Mouse (Mus musculus): Measurements from ENCODE around the gene Gsap. TPM values are rescaled to one million over a fixed set of nuclear protein-coding genes. Genes with fewer than 3 reads are reported as not detected.
"Not testable (repeated sequence)": the region's sequence is repeated elsewhere in the genome, so short reads cannot be mapped to it uniquely, and the experiment has no call there.

Gene Gsap
- total RNA-seq, 2 experiments from 2014 or later: 4.9 to 6.7 TPM

GRCm38 (mm10) chr5:21183046-21183445, 3.0 kb upstream of the Gsap start:
- DNase-seq: not testable (repeated sequence)

DNA sequence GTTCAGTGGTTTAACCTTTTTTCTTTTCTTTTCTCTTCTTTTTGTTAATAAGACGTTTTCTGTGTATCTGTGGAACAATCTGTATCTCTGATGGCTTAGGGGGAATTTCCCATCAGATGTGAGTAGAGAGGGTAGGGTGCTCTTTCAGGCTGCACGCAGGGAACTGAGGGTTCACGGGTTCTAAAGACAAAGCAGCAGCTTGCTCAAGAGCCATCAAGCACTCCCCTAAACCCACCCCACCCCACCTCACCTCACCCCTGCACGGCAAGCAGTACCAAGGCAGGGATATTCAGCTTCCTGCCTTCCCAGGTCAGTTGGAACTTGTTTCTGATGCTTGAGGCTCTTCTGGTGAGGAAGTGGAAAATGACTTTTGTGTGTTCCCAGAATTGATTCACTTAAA, 766 bp downstream of the Gsap start:
- no peak for DNase-seq

DNA sequence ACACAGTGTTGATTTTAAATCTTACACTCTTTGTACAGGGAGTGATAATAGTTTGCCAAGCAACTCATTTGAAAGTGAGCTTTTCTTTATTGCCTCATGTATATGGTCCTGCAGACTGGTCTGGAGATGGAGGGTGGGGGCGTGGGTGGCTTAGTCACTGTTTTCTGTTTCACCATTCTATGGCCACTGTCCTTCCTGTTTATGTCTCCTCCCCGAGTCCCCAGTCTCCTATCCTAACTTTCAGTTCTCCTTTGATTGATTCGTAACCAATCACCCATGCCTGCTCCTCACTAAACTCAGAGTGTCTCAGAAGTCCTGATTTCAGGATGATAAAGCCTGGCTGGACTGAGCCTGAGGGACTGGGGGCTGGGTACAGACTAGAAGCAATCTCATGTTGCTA, 2.4 kb downstream of the Gsap start:
- no peak for DNase-seq

- DNase-seq: no peak
Observed at GRCm38 (mm10) chr5:21189036-21189435, 3.0 kb downstream of the Gsap start.

DNA sequence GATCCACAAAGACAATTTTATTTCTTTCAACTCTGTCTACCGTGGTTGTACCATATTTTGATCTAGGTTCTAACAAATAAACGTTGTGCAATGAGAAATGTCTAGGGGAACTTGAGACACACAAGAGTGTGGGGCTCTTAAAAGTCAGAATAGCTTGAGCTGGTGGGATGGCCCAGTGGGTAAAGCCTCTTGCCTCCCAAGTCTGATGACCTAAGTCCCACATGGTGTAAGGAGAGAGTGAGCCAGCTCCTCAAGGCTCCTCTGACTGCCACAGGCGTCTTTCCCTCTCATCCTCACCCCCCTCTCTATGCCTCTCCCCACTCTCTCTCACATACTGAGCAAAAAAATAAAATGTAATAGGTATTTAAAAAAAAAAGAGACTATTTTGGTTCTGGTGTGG, 3.4 kb downstream of the Gsap start:
- DNase-seq: no peak

DNA sequence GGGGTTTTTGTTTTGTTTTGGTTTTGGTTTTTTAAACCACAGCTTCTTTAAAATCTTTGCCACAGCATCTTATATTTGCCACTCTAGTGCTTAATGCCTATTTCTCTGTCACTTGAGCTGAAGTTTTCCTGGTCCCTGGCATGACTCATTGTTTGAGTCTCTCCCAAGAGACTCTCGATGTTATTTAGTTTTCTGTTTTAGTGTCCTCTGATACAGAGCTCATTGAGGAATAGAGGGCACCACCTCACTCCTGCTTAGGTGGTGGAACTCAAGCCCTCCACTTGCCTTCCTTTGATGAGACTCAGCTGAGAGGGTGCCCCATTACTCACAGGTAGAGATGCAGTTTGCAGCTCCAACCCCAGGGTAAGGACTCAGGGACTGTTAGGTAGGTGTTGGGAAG, 17.4 kb downstream of the Gsap start:
- no peak for DNase-seq

DNA sequence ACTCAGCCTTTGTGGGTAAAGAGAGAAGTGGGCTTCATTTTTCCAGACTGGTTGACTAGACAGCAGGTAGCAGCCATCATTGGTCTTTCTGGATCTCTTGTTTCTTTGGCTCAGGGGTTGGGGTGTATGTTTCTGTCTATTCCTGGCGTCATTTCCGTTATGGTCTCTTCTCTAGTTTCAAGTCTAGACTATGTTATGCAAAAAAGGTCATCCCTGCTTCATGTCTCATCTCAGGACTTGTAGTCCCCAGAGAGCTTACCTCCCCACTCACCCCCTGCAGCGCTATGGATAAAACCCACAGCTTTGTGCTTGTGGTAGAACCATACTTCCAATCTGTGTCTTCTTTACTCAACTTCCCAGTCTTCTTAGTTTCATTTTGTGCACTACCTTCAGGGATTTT, 18.1 kb downstream of the Gsap start:
- no peak for DNase-seq

- no peak for DNase-seq
Observed at GRCm38 (mm10) chr5:21206014-21206413, 20.0 kb downstream of the Gsap start.

DNA sequence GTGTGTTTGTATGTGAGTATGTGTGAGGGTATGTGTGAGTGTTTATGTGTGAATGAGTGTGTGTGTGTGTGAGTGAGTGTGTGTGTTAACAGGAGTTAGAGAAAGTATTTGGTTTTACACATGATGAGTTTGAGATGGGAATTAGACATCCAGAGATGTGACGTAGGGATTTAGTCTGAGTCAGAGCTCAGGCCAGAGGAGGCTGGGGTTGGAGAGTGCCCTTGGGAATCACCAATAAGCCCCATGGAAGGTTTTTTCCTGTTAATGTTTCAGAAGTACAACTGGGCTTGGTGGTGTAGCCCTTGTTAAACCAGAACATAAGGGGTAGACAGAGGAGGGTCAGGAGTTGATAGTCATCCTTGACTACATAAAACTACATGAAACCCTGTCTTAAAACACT, 25.4 kb downstream of the Gsap start:
- no peak for DNase-seq

DNA sequence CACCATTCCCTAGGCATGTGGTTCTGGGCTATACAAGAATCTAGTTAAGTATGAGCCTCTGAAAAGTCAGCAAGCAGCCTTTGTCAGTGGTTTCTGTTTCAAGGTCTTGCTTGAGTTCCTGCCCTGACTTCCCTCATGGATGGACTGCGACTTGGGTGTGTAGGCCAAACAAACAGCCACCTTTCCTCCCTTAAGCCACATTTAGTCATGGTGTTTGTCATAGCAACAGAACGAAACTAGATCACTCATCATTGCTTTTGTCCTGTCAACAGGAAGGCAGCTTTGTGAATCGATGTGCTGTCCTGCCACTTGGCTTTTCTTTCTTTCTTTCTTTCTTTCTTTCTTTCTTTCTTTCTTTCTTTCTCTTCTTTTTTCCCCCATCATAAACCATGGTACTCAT, 26.9 kb downstream of the Gsap start:
- no peak for DNase-seq

GRCm38 (mm10) chr5:21213801-21214200, 27.7 kb downstream of the Gsap start:
- DNase-seq: no peak

DNA sequence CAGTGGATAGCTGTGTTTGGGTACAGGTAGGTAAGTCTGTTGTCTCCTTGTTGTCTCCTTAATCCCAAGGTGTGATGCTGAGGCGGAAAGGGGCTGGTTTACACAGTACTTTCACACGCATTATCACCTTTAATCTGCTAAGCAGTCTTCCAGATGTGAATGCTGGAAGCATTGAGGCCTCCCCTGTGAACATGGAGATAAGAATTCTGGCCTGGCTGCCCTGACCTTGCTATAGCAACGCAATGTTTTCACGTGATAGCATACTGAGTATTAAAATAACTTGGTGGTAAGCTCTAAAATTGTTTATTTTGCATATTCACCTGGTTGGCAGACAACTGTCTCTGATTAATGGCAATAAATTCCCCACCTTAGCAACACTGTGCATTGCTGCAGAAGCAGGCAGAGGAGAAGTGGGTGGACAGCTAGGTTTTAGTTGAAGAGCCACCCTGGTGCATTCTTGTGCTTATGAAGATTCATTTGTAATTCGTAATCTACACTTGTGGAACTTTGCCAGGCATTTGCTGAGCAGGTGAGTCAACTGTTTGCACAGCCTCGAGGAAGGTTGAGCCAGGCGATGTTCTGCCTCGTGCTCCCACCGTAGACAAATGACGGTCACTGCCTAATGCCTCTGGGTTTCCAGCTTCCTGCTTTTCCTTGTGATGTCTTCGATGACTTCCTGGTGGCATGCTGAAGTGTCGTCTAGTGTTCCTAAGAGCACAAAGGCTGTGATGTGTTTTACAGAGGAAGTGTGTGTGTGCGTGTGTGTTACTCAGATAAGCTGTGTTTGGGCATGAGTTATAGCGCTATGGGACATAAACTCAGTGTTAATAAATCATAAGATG, 31.6 kb downstream of the Gsap start:
- DNase-seq: peak; percentile 7

DNA sequence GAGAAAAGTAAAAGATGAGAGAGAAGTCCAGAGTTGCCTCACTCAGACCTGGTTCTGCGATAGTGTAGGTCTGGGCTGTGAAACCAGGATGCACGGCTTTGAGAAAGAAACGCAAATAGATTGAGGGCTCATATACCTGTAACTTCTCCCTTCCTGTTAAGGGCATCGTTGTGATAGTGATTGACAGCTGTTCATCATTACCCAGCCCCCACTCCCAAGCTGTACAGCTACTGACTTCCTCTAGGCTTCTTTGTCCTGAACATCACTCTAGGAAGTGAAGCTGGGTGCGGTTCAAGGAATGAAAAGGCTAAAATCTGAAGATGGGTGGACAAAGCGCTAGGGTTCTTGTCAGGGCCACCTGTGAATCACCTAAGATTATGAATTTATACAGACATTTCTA, 46.8 kb downstream of the Gsap start:
- DNase-seq: no peak

GRCm38 (mm10) chr5:21244575-21244974, 58.5 kb downstream of the Gsap start:
- no peak for DNase-seq

DNA sequence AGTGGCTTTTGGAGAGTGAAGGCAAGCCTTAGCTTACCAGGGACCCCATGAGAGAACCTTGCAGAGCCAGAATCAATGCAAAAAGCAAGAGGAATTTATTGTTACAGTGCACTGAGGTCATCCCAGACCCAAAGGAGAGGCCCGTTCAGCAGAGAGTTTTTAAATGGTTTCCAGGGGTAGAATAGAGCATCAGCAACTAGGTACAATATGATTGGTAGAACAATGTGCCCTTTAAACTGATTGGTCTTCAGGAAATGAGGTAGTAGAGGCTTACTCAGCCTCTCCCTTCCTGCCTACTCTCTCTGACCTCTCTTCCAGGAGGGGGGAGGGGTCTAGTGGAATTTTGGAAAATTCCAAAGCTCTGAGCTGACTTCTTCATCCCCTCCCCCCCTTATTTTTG, 59.2 kb downstream of the Gsap start:
- DNase-seq: no peak

- peak; percentile 37 for DNase-seq
Observed at GRCm38 (mm10) chr5:21246794-21247193, 60.7 kb downstream of the Gsap start.

GRCm38 (mm10) chr5:21247916-21248315, 61.9 kb downstream of the Gsap start:
- no peak for DNase-seq

- no peak for DNase-seq
Observed at GRCm38 (mm10) chr5:21248834-21249233, 62.8 kb downstream of the Gsap start.

- DNase-seq: no peak
Observed at GRCm38 (mm10) chr5:21254731-21255525, 68.9 kb downstream of the Gsap start.

DNA sequence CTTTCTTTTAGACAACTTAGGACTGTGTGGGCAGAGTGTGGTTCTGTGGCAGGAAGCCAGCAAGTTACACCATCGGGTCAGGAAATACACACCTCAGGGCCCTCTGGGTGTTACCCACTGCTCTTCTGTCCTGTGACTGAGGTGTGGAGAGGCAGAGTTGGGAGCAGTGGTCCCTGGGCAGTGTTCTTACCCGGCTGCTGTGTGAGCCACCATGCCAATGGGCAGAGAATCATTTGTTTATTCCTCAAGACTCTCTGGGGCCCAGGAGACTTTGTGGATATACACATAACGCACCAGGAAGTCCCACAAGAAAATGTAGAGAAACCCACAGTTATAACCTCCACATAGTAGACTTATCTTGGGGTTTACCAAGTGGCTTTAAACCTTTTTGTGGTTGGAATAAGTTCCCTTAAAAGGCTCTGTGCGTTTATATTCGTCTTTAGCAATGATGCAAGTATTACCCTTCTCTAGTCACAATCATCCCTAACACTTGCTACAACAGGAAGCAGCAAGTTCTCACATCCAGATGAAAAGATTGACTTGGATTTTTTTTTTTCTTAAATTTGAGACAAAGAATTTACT, 69.6 kb downstream of the Gsap start:
- no peak for DNase-seq

DNA sequence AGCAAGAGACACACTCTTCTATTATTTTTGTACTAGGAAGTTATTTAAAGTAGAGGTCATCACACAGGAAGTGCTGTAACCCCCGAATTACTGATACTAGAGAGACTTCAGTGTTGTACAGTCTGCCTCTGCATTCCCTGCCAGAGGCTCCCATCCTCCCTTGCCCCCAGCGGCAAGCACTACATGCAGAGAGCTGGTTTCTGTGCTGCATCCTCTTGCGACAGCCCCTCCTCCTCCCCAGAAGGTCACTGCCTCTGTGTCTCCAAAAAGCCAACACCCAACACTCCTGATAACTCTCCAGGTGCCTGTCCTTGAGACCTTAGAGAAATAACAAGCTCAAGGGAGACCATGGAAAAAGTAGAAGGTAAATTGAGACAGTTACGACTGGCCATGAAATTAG, 71.1 kb downstream of the Gsap start:
- DNase-seq: no peak

- DNase-seq: no peak
Observed at GRCm38 (mm10) chr5:21257806-21258205, 71.8 kb downstream of the Gsap start.

DNA sequence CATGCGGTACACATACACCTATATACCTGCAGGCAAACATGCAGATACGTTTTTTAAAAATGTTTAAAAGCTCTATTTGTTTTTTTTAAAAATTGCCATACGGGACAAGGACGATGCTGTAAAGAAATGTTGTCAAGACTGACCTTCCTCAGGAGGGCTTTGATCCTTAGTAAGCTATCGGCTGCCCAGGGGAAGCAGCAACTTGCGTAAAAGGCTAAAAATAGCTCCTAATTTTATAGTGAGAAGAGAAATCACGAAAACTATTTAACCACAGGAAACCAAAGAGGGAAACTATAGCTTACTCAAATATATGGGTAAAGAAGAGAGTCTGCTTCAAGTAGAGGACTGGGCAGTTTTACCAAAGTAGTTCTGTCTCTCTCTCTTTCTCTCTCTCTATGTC, 74.7 kb downstream of the Gsap start:
- DNase-seq: no peak
